Mouse (Mus musculus): ENCODE measurements at regions not wholly inside any gene's neighbourhood (a gene's known extent, or its start where the extent isn't known, plus 50 kb on each side); places are given as distances from the start of the nearest gene placed in this dataset.

DNA sequence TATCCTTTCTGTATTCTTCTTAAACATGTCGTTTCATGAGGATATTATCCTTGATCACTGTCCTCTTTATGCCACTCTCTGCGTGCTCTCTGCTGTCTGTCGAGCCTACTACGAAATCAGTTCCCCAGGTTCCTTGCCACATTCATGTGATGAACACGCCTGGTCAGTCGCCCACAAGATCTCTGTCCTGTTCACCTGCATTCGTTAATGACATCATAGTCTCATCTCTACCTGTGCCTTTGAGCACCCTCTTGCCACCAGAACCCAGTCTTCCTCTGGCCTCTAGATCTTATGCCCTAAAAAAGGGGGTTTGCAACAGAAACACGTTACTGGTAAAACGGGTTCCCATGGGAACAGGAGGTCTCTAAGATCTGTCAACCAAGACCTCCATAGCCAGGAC lies 283.6 kb upstream of the Nfe2l3 start:
- TF ChIP-seq POLR2A (IDR thresholded peaks at IDR 0.05; ENCODE audit: low read depth, low read length), result no peak
- no peak for TF ChIP-seq CTCF (IDR thresholded peaks at IDR 0.05; ENCODE audit: extremely low read depth, insufficient read length, insufficient replicate concordance, low read depth, low read length)

Measured in small intestine, adult 2 months (tissue).